Mouse (Mus musculus) kidney, adult 2 months (tissue): ENCODE measurements around the gene Zbtb20. TPM values are rescaled to one million over a fixed set of nuclear protein-coding genes. Genes with fewer than 3 reads are reported as not detected.

Source experiments
- DNase-seq: peaks from one replicate; pipeline ENCODE4 v3.0.0; 2021
- H3K27ac ChIP-seq: fragments of 200-500 bp; 2 replicates; pipeline ENCODE4 v1.5.1; 2012; ENCODE audit warnings: low read depth, low read length, control low read depth, inconsistent platforms; ENCODE audit not compliant: insufficient read depth
- H3K27me3 ChIP-seq: fragments of 200-500 bp; replicated peaks from 2 replicates; pipeline ENCODE4 v1.6.1; 2012; ENCODE audit warnings: mild to moderate bottlenecking, moderate library complexity, low read length, inconsistent platforms; ENCODE audit not compliant: control insufficient read depth, insufficient read depth
- H3K36me3 ChIP-seq: fragments of 200-500 bp; 2 replicates; pipeline ENCODE4 v1.6.1; 2012; ENCODE audit warnings: mild to moderate bottlenecking, moderate library complexity, low read length, inconsistent platforms; ENCODE audit not compliant: control insufficient read depth, insufficient read depth
- H3K4me1 ChIP-seq: fragments of 200-500 bp; 2 replicates; pipeline ENCODE4 v1.6.1; 2011; ENCODE audit warnings: low read length; ENCODE audit not compliant: control insufficient read depth, insufficient read depth
- H3K4me3 ChIP-seq: fragments of 200-500 bp; 2 replicates; pipeline ENCODE4 v1.5.1; 2011; ENCODE audit warnings: mild to moderate bottlenecking, low read depth, low read length, control low read depth; ENCODE audit not compliant: insufficient read depth
- CTCF ChIP-seq: fragments of 200-500 bp; conservative IDR thresholded peaks from 2 replicates; pipeline ENCODE4 v1.5.1; 2011; ENCODE audit warnings: low read depth, mild to moderate bottlenecking, control low read depth, low read length, moderate library complexity, mixed read lengths; ENCODE audit not compliant: insufficient read depth, insufficient read length
- POLR2A ChIP-seq: fragments of 200-500 bp; IDR thresholded peaks from one replicate; pipeline ENCODE4 v1.6.1; 2011; ENCODE audit warnings: low read depth, low read length, control low read depth
- WGBS: fragments of 180-500 bp; shearing (Covaris S2); methylation state at CpG from one replicate; pipeline ENCODE4 v1.1.7; 2018; 5-methylcytosine and 5-hydroxymethylcytosine counted together
- polyA plus RNA-seq: library from polyadenylated mRNA; depleted of rRNA; stranded (reverse); fragments of >200 nt; gene quantifications from 2 replicates; pipeline ENCODE4 v1.2.3, GENCODE M21; 2012

Zbtb20 gene
- polyA plus RNA-seq, 1 experiment = 25.1 TPM

- no peaks in the 10 kb centered on the region for H3K36me3 ChIP-seq
- 76% methylated on average over 2 of the region's 2 CpGs for WGBS
- no peaks in the 10 kb centered on the region for H3K4me1 ChIP-seq
- H3K27ac ChIP-seq = no peak overlapping the region
- H3K27me3 ChIP-seq = no peaks in the 10 kb centered on the region
- no peak for DNase-seq
- no peak for TF ChIP-seq POLR2A
- no peak for TF ChIP-seq CTCF
- H3K4me3 ChIP-seq = no peak overlapping the region
These were observed 812.3 kb downstream of the Zbtb20 start for GRCm38 (mm10) chr16:43687968-43688367.

GRCm38 (mm10) chr16:43690211-43690690, 814.6 kb downstream of the Zbtb20 start:
- Histone ChIP-seq H3K27ac (no peak overlapping the region), H3K4me1 (no peaks in the 10 kb centered on the region), H3K4me3 (no peak overlapping the region), H3K36me3 (no peaks in the 10 kb centered on the region), H3K27me3 (no peaks in the 10 kb centered on the region)
- TF ChIP-seq POLR2A = no peak
- TF ChIP-seq CTCF = no peak
- no peak for DNase-seq
- 79% methylated on average over 3 of the region's 3 CpGs for WGBS

GRCm38 (mm10) chr16:43690912-43691311, 815.2 kb downstream of the Zbtb20 start:
- Histone ChIP-seq H3K27ac (no peak overlapping the region), H3K27me3 (no peaks in the 10 kb centered on the region), H3K36me3 (no peaks in the 10 kb centered on the region), H3K4me3 (no peak overlapping the region), H3K4me1 (no peaks in the 10 kb centered on the region)
- 83% methylated on average over 2 of the region's 2 CpGs for WGBS
- DNase-seq = no peak
- TF ChIP-seq POLR2A (no peak), CTCF (no peak)

- WGBS = 95% methylated on average over 5 of the region's 5 CpGs
- DNase-seq = no peak
- H3K4me1 ChIP-seq = no peaks in the 10 kb centered on the region
- no peaks in the 10 kb centered on the region for H3K36me3 ChIP-seq
- TF ChIP-seq POLR2A (no peak), CTCF (no peak)
- no peak overlapping the region for H3K4me3 ChIP-seq
- no peak overlapping the region for H3K27ac ChIP-seq
- H3K27me3 ChIP-seq = no peaks in the 10 kb centered on the region
These were observed 816.1 kb downstream of the Zbtb20 start for GRCm38 (mm10) chr16:43691741-43692140.
